Mouse (Mus musculus) erythroblast, embryonic 14.5 days (primary cell): ENCODE data around the gene Itpka.

Source experiments
- GATA1 ChIP-seq: IDR thresholded peaks from 2 replicates; pipeline ENCODE4 v1.6.1; 2012; ENCODE audit warnings: low read length, inconsistent platforms, mixed read lengths
- TAL1 ChIP-seq: IDR thresholded peaks from 3 replicates; pipeline ENCODE4 v1.6.1; 2012; ENCODE audit warnings: low read length, inconsistent platforms, mixed read lengths

GRCm38 (mm10) chr2:119789996-119790395 lies 47.9 kb downstream of the Itpka start:
- TF ChIP-seq GATA1 (no peak), TAL1 (no peak)
